Mouse (Mus musculus) forebrain, embryonic 14.5 days (tissue): ENCODE data around the gene Elovl7. TPM values are rescaled to one million over a fixed set of nuclear protein-coding genes. Genes with fewer than 3 reads are reported as not detected.
A peak's percentile ranks its signal among the peaks of the same experiment; 100 is the strongest.

Source experiments
- ATAC-seq: fragments of 200-750 bp; cut with Nextera tagmentation; 2 replicates; pipeline ENCODE4 v1.8.0; 2017; ENCODE audit warnings: mild to moderate bottlenecking, moderate library complexity
- DNase-seq: peaks from one replicate; pipeline ENCODE4 v3.0.0-alpha.2; 2015; ENCODE audit warnings: low spot score
- H3K27ac ChIP-seq: fragments of 300-500 bp; sonication (generic); 2 replicates; pipeline ENCODE4 v1.5.1; 2014; ENCODE audit warnings: low read depth, mild to moderate bottlenecking, control low read depth, low read length, moderate library complexity
- H3K27me3 ChIP-seq: fragments of 300-500 bp; sonication (generic); replicated peaks from 2 replicates; pipeline ENCODE4 v1.6.1; 2014; ENCODE audit warnings: low read length, control low read depth, mixed read lengths; ENCODE audit not compliant: control insufficient read depth, insufficient read depth
- H3K36me3 ChIP-seq: fragments of 300-500 bp; sonication (generic); 2 replicates; pipeline ENCODE4 v1.6.1; 2014; ENCODE audit warnings: low read length, control low read depth; ENCODE audit not compliant: control insufficient read depth, insufficient read depth
- H3K4me1 ChIP-seq: fragments of 300-500 bp; sonication (generic); 2 replicates; pipeline ENCODE4 v1.6.1; 2014; ENCODE audit warnings: antibody characterized with exemption, low read length, control low read depth; ENCODE audit not compliant: control insufficient read depth, insufficient read depth
- H3K4me2 ChIP-seq: fragments of 300-500 bp; sonication (generic); 2 replicates; pipeline ENCODE4 v1.6.1; 2014; ENCODE audit warnings: mild to moderate bottlenecking, control low read depth, low read length
- H3K4me3 ChIP-seq: fragments of 300-500 bp; sonication (generic); 2 replicates; pipeline ENCODE4 v1.5.1; 2014; ENCODE audit warnings: low read depth, low read length, control low read depth
- H3K9ac ChIP-seq: fragments of 300-500 bp; sonication (generic); 2 replicates; pipeline ENCODE4 v1.6.1; 2014; ENCODE audit warnings: mild to moderate bottlenecking, low read length, control low read depth, moderate library complexity
- H3K9me3 ChIP-seq: fragments of 300-500 bp; sonication (generic); replicated peaks from 2 replicates; pipeline ENCODE4 v1.6.1; 2016; ENCODE audit warnings: low read length, control low read depth, mixed read lengths; ENCODE audit not compliant: control insufficient read depth
- WGBS: fragments of 180-500 bp; shearing (Covaris S2); extraction: QIAGEN DNeasy Blood & Tissue Kit; methylation state at CpG from one replicate; pipeline ENCODE4 v1.1.7; 2014; 5-methylcytosine and 5-hydroxymethylcytosine counted together
- polyA plus RNA-seq: library from polyadenylated mRNA; unstranded; fragments of >200 nt; fragmentation: Nextera tagmentation; extraction: Ambion mirVana; gene quantifications from 2 replicates; pipeline ENCODE4 v1.2.1, GENCODE M21; 2014

Gene Elovl7
- polyA plus RNA-seq, 1 experiment from 2014 or later = 1.3 TPM

DNA sequence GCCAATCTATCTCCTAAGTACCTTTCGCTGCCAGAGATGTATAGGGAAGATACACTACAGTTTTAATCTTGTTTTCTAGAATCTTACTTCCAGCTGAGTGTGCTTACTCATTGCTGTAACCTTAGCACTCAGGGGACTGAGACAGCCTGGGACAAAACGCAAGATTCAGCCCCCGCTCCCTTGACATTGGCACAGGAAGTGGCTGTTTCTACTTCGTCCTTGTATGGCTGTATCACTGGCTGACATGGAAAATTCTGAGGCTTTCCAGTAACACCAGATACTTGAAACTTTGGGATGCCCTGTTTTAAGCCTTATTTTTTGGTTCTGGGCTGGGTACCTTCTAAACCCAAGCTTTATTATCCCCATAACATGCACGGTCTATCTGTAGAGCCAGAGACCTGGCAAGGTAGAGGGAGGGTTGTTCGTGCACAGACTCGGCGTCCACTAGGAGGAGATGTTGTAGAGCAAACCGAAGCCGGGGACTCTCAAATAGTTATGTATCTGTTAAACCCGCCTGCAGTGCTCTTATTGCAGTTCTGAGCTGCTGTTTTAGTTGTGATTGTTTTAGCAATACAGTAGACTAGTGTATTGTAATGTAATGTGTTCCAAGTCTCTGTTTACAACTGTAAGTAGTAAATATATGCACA, 23.0 kb upstream of the Elovl7 start:
- H3K27me3 ChIP-seq = no peaks in the 10 kb centered on the region
- no peak overlapping the region for H3K4me2 ChIP-seq
- WGBS = 63% methylated on average over 11 of the region's 11 CpGs
- no peak overlapping the region for H3K27ac ChIP-seq
- no peaks in the 10 kb centered on the region for H3K4me1 ChIP-seq
- DNase-seq (peak; percentile 74), ATAC-seq (peak; percentile 66; the same call in 1 of the 2 replicates)
- no peak overlapping the region for H3K4me3 ChIP-seq
- H3K9me3 ChIP-seq = no peaks in the 10 kb centered on the region
- H3K36me3 ChIP-seq = peaks cover 30% of the 10 kb centered on the region
- no peak overlapping the region for H3K9ac ChIP-seq

DNA sequence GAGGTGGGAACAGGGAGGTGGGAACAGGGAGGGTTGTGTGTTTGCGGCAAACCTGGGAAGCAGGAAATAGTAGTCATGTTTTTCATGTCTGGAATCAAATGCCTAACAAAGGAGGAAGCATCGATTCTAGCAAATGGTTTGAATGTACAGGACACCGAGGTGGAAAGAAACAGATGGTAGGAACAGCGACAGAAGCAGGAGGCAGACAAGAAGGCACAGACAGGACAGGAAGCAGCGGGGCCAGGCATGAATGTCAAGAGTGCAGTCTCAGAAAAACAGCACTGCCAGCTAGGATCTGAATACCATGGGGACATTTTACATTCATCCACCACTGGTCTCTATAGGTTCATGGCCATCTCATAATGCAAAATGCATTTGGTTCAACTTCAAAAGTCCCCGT, 18.7 kb upstream of the Elovl7 start:
- H3K27me3 ChIP-seq = no peaks in the 10 kb centered on the region
- ATAC-seq (no peak), DNase-seq (no peak)
- no peak overlapping the region for H3K27ac ChIP-seq
- H3K9me3 ChIP-seq = no peaks in the 10 kb centered on the region
- H3K4me3 ChIP-seq = no peak overlapping the region
- H3K4me1 ChIP-seq = no peaks in the 10 kb centered on the region
- WGBS = 92% methylated on average over 6 of the region's 6 CpGs
- H3K9ac ChIP-seq = no peak overlapping the region
- H3K36me3 ChIP-seq = peaks cover 16% of the 10 kb centered on the region
- no peak overlapping the region for H3K4me2 ChIP-seq

DNA sequence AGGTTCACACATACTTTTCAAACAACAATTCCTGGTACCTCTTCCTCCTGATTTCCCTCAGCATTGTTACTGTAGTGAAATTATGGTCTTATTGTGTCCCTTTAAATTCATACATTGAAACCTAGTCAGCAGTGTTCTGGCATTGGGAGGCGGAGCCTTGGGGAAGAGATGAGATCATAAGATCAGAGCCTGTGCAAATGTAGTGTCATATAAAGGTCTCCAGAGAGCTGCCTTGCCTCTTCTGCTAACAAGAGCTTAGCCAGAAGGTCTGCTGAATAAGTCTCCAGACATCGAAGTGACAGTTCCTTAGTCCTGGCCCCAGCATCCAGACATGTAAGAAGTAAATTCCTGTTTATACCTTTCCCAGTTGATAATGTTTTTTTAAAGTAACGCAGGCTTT, 9.3 kb upstream of the Elovl7 start:
- Histone ChIP-seq H3K36me3 (no peaks in the 10 kb centered on the region), H3K9me3 (no peaks in the 10 kb centered on the region), H3K27me3 (no peaks in the 10 kb centered on the region), H3K9ac (no peak overlapping the region), H3K4me2 (no peak overlapping the region), H3K4me3 (no peak overlapping the region), H3K4me1 (no peaks in the 10 kb centered on the region), H3K27ac (no peak overlapping the region)
- 93% methylated on average over 3 of the region's 3 CpGs for WGBS
- no peak for DNase-seq
- no peak for ATAC-seq

DNA sequence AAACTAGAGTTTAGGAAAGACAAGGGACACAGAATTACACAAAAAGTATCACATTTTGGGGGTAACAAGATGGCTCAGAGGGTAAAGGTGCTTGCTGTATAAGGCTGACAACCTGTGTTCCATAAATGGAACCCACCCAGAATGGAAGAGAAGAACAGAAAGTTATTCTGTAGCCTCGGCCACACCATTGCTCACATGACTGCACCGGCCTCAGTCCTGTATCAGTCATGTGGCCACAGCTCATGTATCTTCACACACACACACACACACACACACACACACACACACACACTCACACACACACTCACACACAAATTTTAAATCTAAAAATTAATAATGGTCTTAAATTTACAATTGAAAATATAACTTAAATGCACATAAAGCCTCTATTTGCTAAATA, 6.8 kb upstream of the Elovl7 start:
- H3K4me1 ChIP-seq = no peaks in the 10 kb centered on the region
- H3K36me3 ChIP-seq = no peaks in the 10 kb centered on the region
- 90% methylated on average over 2 of the region's 2 CpGs for WGBS
- no peak for ATAC-seq
- H3K9ac ChIP-seq = no peak overlapping the region
- H3K9me3 ChIP-seq = no peaks in the 10 kb centered on the region
- no peak for DNase-seq
- no peak overlapping the region for H3K4me3 ChIP-seq
- H3K27me3 ChIP-seq = no peaks in the 10 kb centered on the region
- no peak overlapping the region for H3K4me2 ChIP-seq
- no peak overlapping the region for H3K27ac ChIP-seq

DNA sequence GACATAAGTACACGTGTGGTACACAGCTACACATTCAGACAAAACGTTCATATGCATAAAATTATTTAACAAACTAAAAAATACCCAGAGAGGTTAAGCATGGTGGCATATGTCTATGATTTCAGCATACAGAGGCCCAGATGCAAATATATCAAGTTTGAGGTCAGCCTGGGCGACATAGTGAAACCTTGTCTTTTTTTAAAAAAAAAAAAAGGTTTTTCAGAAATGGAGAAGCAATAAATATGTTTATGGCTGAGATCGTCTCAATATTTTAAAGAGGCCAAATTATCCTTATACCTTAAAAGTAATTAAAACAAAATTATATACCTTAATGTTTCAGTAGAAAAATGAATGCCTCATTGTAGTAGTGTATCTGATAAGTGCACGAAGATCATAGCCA, 6.1 kb upstream of the Elovl7 start:
- Histone ChIP-seq H3K9ac (no peak overlapping the region), H3K9me3 (no peaks in the 10 kb centered on the region), H3K27ac (no peak overlapping the region), H3K4me1 (no peaks in the 10 kb centered on the region), H3K27me3 (no peaks in the 10 kb centered on the region), H3K4me3 (no peak overlapping the region), H3K4me2 (no peak overlapping the region), H3K36me3 (no peaks in the 10 kb centered on the region)
- WGBS = 72% methylated on average over 5 of the region's 5 CpGs
- DNase-seq (no peak), ATAC-seq (no peak)

DNA sequence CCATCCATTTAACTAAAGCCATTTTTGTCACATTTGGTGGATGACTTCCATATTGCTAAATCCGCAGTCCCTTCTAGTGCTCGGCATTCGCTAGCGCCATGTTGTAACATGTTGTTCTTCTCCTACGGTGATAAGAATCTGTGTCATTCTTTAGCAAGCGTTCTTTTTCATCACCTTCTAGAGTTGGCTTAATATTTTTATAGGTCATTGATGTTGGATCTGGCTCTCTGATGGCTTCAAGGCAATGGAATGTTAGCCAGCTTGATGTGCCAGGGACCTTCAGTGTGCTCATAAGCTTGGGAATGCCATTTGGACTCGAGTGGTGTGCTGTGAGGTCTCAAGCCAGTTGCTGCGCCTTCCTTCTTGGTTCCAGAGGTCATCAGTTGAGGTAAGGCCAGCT, 3.2 kb upstream of the Elovl7 start:
- WGBS = 93% methylated on average over 8 of the region's 8 CpGs
- Histone ChIP-seq H3K4me2 (no peak overlapping the region), H3K9me3 (no peaks in the 10 kb centered on the region), H3K36me3 (no peaks in the 10 kb centered on the region), H3K4me3 (no peak overlapping the region), H3K9ac (no peak overlapping the region), H3K4me1 (no peaks in the 10 kb centered on the region), H3K27ac (no peak overlapping the region), H3K27me3 (peaks cover 6% of the 10 kb centered on the region; the same call in 1 of the 2 replicates)
- ATAC-seq = no peak
- no peak for DNase-seq

DNA sequence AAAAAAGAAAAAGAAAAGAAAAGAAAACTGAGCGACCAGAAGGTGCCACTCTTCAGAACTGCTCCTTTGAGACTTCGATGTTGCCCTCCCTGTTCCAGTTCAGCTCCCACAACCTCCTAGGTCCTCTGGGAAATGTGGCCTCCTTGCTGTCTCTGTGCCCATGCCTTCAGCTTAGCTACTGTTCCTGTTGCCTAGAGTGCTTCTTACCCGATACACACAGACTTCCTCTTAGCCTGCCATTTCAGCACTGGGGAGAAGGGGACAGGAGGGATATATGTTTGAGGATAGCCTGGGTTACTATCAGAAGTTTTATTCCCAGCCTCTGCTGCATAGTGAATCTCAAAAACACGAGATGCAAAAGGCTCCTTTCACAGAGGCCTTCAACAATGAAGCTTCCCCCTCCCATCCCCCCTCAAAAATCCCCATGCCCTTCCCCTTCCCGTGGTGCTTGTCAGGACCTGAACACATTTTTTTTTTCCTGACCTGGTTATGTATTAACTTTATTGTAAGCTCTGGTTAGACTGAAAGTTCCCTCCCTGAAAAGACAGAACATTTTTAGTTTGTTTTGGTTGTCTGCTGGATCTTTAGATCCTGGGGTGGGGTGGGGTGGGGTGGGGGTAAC, 1.7 kb upstream of the Elovl7 start:
- H3K4me2 ChIP-seq = no peak overlapping the region
- no peaks in the 10 kb centered on the region for H3K9me3 ChIP-seq
- H3K4me3 ChIP-seq = no peak overlapping the region
- no peaks in the 10 kb centered on the region for H3K36me3 ChIP-seq
- no peak overlapping the region for H3K9ac ChIP-seq
- no peak overlapping the region for H3K27ac ChIP-seq
- H3K27me3 ChIP-seq = peaks cover 11% of the 10 kb centered on the region; the same call in 1 of the 2 replicates
- no peak for ATAC-seq
- no peak for DNase-seq
- no peaks in the 10 kb centered on the region for H3K4me1 ChIP-seq
- 40% methylated on average over 5 of the region's 5 CpGs for WGBS

DNA sequence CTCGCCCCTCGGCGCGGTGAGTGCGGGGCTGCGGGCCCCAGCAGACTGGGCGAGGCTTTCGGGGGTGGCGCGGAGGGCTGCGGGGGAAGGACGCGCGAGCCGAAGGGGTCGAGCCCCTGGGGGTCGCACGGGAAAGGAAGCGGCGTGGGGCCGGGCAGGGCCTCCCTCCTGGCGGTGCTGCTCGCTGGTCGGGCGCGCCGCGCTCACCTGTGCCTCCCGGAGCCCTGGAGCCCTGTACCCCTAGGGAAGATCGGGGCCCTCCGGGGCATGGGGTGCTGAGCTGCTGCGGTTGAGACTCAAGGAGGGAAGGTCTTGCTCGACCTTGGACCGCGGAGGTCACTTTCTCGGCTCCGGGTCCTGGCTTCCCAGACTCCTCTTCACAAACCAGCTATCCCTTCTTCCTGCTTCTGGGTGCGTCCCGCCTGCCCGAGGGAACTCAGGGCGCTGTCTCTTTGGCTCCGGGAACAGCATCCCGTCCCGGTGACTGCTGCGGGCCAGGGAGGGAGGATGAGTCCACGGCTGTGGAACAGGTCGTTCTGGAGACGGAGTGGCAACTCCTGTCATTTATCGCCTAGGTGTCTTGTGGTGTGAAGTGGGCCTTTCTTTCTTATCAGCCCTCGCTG, 392 bp downstream of the Elovl7 start:
- Histone ChIP-seq H3K36me3 (no peaks in the 10 kb centered on the region), H3K4me3 (peak overlapping the region; percentile 69), H3K9ac (peak overlapping the region; percentile 70), H3K27ac (no peak overlapping the region), H3K27me3 (peaks cover 11% of the 10 kb centered on the region; the same call in 1 of the 2 replicates), H3K4me1 (no peaks in the 10 kb centered on the region), H3K4me2 (peak overlapping the region; percentile 99), H3K9me3 (no peaks in the 10 kb centered on the region)
- peak; percentile 76 for ATAC-seq
- peak; percentile 13 for DNase-seq
- under 1% methylated on average over 46 of the region's 50 CpGs for WGBS

DNA sequence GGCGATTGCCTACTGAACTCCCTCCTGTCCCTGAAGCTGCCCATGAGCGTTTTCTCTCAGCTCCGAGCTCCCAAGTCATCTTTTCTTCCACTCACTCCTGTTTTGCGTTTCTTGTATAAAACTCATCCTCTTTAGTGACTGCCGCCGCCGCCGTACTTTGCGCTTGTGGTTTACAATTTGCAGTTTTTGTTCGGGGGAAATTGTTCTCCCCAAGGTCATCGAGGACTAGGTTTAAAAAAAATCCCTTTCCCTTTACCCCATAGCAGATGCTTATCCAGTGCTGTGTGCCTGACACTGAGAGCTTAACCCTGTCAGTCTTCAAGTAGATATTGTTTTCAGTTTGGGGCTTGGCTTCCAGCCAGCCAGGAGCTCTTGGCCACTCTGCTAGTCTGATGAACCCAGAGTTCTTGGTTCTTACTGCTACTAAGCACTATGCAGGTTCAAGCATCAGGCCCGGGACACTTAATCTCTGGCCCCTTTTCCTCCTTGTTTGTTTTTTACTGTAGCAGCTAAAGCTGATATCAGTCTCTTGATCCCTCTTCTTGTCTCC, 1.1 kb downstream of the Elovl7 start:
- no peak for ATAC-seq
- Histone ChIP-seq H3K27me3 (peaks cover 11% of the 10 kb centered on the region; the same call in 1 of the 2 replicates), H3K9ac (peak overlapping the region; percentile 70; the same call in 1 of the 2 replicates), H3K36me3 (no peaks in the 10 kb centered on the region), H3K27ac (no peak overlapping the region), H3K4me2 (peak overlapping the region; percentile 99), H3K4me1 (no peaks in the 10 kb centered on the region), H3K4me3 (peak overlapping the region; percentile 69), H3K9me3 (no peaks in the 10 kb centered on the region)
- WGBS = 2% methylated on average over 12 of the region's 12 CpGs
- DNase-seq = peak; percentile 12
